Mouse (Mus musculus) left cerebral cortex, adult 18-20 months (tissue): ENCODE measurements around the gene Ost4. TPM values are rescaled to one million over a fixed set of nuclear protein-coding genes. Genes with fewer than 3 reads are reported as not detected.

Experiments
- DNase-seq, 2 experiments: peaks; one replicate each; pipeline ENCODE4 v3.0.0; 2021 to 2022; ENCODE audit warnings: low spot score in 2 of 2, mixed read lengths in 1 of 2
- total RNA-seq, 2 experiments: library from RNA; stranded (reverse); gene quantifications; 2 replicates each; pipeline ENCODE4 v1.2.3; 2021

Gene Ost4
- total RNA-seq, 2 experiments from 2014 or later: 103 to 111 TPM

GRCm38 (mm10) chr5:30856124-30856523 is 51.5 kb downstream of the Ost4 start:
- no peak for DNase-seq

Other genes starting within 250 kb of the Ost4 start
- 1 to 10 TPM; 2.8 to 5.3 TPM for gene Cenpa, start 241.0 kb downstream of the Ost4 start, total RNA-seq
- gene Dpysl5, start 196.2 kb downstream of the Ost4 start, total RNA-seq: 10 to 100 TPM; 18.2 to 20.6 TPM
- gene Mapre3, start 93.1 kb downstream of the Ost4 start, total RNA-seq: 100 to 1,000 TPM; 221 to 228 TPM
- 10 to 100 TPM; 63.7 to 68.0 TPM for gene Tmem214, start 39.8 kb downstream of the Ost4 start, total RNA-seq
- 10 to 100 TPM; 15.6 to 16.4 TPM for gene Agbl5, start 19.1 kb downstream of the Ost4 start, total RNA-seq
- gene Emilin1, start 5.6 kb upstream of the Ost4 start, total RNA-seq: 1 to 10 TPM; 2.6 to 3.6 TPM
- 10 to 100 TPM; 15.8 to 19.3 TPM for gene Khk, start 13.6 kb upstream of the Ost4 start, total RNA-seq
- 10 to 100 TPM; 26.1 to 28.6 TPM for gene Cgref1, start 37.8 kb upstream of the Ost4 start, total RNA-seq
- gene Preb, start 52.6 kb upstream of the Ost4 start, total RNA-seq: 100 to 1,000 TPM; 121 to 133 TPM
- gene Tcf23, start 60.9 kb upstream of the Ost4 start, total RNA-seq: under 1 TPM; 0.14 to 0.16 TPM
- gene Atraid, start 140.5 kb upstream of the Ost4 start, total RNA-seq: 10 to 100 TPM; 70.6 to 73.8 TPM
- 10 to 100 TPM; 19.3 to 20.9 TPM for gene Slc5a6, start 141.1 kb upstream of the Ost4 start, total RNA-seq
- 10 to 100 TPM; 19.2 to 24.4 TPM for gene Cad, start 147.0 kb upstream of the Ost4 start, total RNA-seq
- gene Dnajc5g, start 198.5 kb upstream of the Ost4 start, total RNA-seq: not detected
- 100 to 1,000 TPM; 145 to 165 TPM for gene Slc30a3, start 200.4 kb upstream of the Ost4 start, total RNA-seq
- gene Trim54, start 208.9 kb upstream of the Ost4 start, total RNA-seq: 1 to 10 TPM; 1.7 to 1.9 TPM
- 1 to 10 TPM; 1.4 to 2.8 TPM for gene Ucn, start 231.0 kb upstream of the Ost4 start, total RNA-seq
- 10 to 100 TPM; 46.9 to 51.8 TPM for gene Mpv17, start 246.5 kb upstream of the Ost4 start, total RNA-seq